Mouse (Mus musculus) layer of hippocampus, postnatal 25 days (tissue): ENCODE results near the gene Rabepk. TPM values are rescaled to one million over a fixed set of nuclear protein-coding genes. Genes with fewer than 3 reads are reported as not detected.
"Not testable (repeated sequence)": the region's sequence is repeated elsewhere in the genome, so short reads cannot be mapped to it uniquely, and the experiment has no call there.

ENCODE experiments used
- DNase-seq, 2 experiments: peaks; one replicate each; pipeline ENCODE4 v3.0.0; 2022; ENCODE audit warnings: mixed read lengths in 2 of 2, low spot score in 1 of 2; ENCODE audit errors: extremely low spot score in 1 of 2
- total RNA-seq, 2 experiments: library from RNA; stranded (reverse); gene quantifications; 2 replicates each; pipeline ENCODE4 v1.2.3; 2021

The Rabepk gene
- 10 to 100 TPM; 29.6 to 34.6 TPM for total RNA-seq

GRCm38 (mm10) chr2:34799357-34800256 is at the start of gene Rabepk:
Gene Rabepk, minus strand, starts transcription at chr2:34799912.
- peak; percentile 49 to 64 for DNase-seq

GRCm38 (mm10) chr2:34847702-34848101 is 48.0 kb upstream of the Rabepk start:
- no peak for DNase-seq

- no peak for DNase-seq
These were observed 43.7 kb upstream of the Rabepk start for GRCm38 (mm10) chr2:34843211-34843939.

- peak; percentile 22 to 45 for DNase-seq
These were observed 42.0 kb upstream of the Rabepk start for GRCm38 (mm10) chr2:34841706-34842105.

- DNase-seq: not testable (repeated sequence)
These were observed 40.4 kb upstream of the Rabepk start for GRCm38 (mm10) chr2:34840143-34840542.

GRCm38 (mm10) chr2:34835669-34836068 is 36.0 kb upstream of the Rabepk start:
- no peak for DNase-seq

- no peak for DNase-seq
These were observed 33.9 kb upstream of the Rabepk start for GRCm38 (mm10) chr2:34833624-34834023.

GRCm38 (mm10) chr2:34832766-34833457 is 33.2 kb upstream of the Rabepk start, which contains the start of gene Gm34653:
Gene Gm34653, plus strand, starts transcription at chr2:34833007.
- DNase-seq: not testable (repeated sequence)

GRCm38 (mm10) chr2:34830066-34830465 is 30.4 kb upstream of the Rabepk start:
- not testable (repeated sequence) for DNase-seq

GRCm38 (mm10) chr2:34828026-34828425 is 28.3 kb upstream of the Rabepk start:
- no peak for DNase-seq

- no peak for DNase-seq
These were observed 27.9 kb upstream of the Rabepk start for GRCm38 (mm10) chr2:34827591-34827990.

GRCm38 (mm10) chr2:34826460-34827231 is 26.9 kb upstream of the Rabepk start:
- DNase-seq: no peak

GRCm38 (mm10) chr2:34825827-34826459 is 26.2 kb upstream of the Rabepk start, which contains the start of gene Fbxw2:
Gene Fbxw2, minus strand, starts transcription at chr2:34826311.
- DNase-seq: peak; percentile 82 to 87

- no peak for DNase-seq
These were observed 18.8 kb upstream of the Rabepk start for GRCm38 (mm10) chr2:34818492-34818891.

- DNase-seq: not testable (repeated sequence)
These were observed 16.2 kb upstream of the Rabepk start for GRCm38 (mm10) chr2:34815893-34816292.

- DNase-seq: no peak
These were observed 13.0 kb upstream of the Rabepk start for GRCm38 (mm10) chr2:34812706-34813105.

- DNase-seq: no peak
These were observed 11.1 kb upstream of the Rabepk start for GRCm38 (mm10) chr2:34810775-34811174.

GRCm38 (mm10) chr2:34809568-34809967 is 9.9 kb upstream of the Rabepk start:
- no peak for DNase-seq

- no peak for DNase-seq
These were observed 8.3 kb upstream of the Rabepk start for GRCm38 (mm10) chr2:34808057-34808456.
